In the genomic region with DNA sequence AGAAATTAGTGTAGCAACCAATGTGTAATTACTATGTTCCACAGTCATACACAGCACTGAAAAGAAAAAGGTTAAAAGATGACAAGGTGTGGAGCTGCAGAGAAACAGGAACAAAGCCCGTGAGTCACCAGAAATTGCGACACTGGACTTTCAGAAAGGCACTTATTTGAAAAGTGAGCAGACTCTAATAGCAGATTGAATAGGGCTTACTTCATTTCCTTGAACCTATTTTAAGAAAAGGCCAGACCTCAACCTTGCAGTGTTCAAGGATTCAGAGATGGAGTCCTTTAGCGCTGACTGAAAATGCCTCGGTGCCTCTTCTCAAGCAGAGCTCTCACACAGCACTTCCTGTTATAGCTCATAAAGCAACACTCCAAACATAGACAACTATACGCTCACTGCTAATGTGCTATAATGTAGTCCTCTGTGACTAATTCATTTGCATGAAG, we compare ENCODE assay signal across 8 mouse cellular contexts.
A peak's percentile ranks its signal among the peaks of the same experiment; 100 is the strongest.
DNase-seq lines count a peak whose midpoint lies in the region; ATAC-seq and TF ChIP-seq lines count a peak whose summit lies in the region.

No protein-coding gene starts in this region.

- 70% methylated on average over 5 of the region's 5 CpGs for WGBS in liver, adult 2 months
- WGBS in intestine, embryonic 14.5 days = 63% methylated on average over 5 of the region's 5 CpGs
- WGBS in neural tube, embryonic 15.5 days = 52% methylated on average over 5 of the region's 5 CpGs

- no peak overlapping the region for H3K4me3 ChIP-seq in liver, adult 2 months (ENCODE audit: insufficient read depth, low read depth, low read length)
- H3K4me3 ChIP-seq in intestine, embryonic 14.5 days (ENCODE audit: low read depth, low read length) = no peak overlapping the region
- H3K4me3 ChIP-seq in neural tube, embryonic 15.5 days (replicated peaks) = no peak overlapping the region

- no peaks in the 10 kb centered on the region for H3K36me3 ChIP-seq in liver, adult 2 months (ENCODE audit: control insufficient read depth, insufficient read depth, low read length)
- H3K36me3 ChIP-seq in intestine, embryonic 14.5 days (ENCODE audit: control insufficient read depth, insufficient read depth, low read length) = no peaks in the 10 kb centered on the region
- H3K36me3 ChIP-seq in neural tube, embryonic 15.5 days = no peaks in the 10 kb centered on the region

- H3K4me2 ChIP-seq in intestine, embryonic 14.5 days (ENCODE audit: low read length) = no peak overlapping the region
- H3K4me2 ChIP-seq in neural tube, embryonic 15.5 days = no peak overlapping the region

- TF ChIP-seq CTCF in liver, adult 2 months (IDR thresholded peaks at IDR 0.05; ENCODE audit: low read depth, low read length) = no peak

- H3K27ac ChIP-seq in liver, adult 2 months (replicated peaks; ENCODE audit: insufficient read depth, low read depth, low read length) = no peak overlapping the region
- 0 out of 2 replicates have a peak overlapping the region, but pooled peaks have one; percentile 33 for H3K27ac ChIP-seq in intestine, embryonic 14.5 days (ENCODE audit: low read depth)
- peak overlapping the region; percentile 51 for H3K27ac ChIP-seq in neural tube, embryonic 15.5 days (replicated peaks)

- H3K79me2 ChIP-seq in liver, adult 2 months (ENCODE audit: control insufficient read depth, insufficient read depth, low read length) = peaks cover 12% of the 10 kb centered on the region; the same call in 1 of the 2 replicates

- no peak for TF ChIP-seq POLR2A in liver, adult 2 months (IDR thresholded peaks at IDR 0.05; ENCODE audit: extremely low read depth, insufficient read depth, low read length)

- H3K9me3 ChIP-seq in intestine, embryonic 14.5 days (ENCODE audit: control insufficient read depth, low read length) = no peaks in the 10 kb centered on the region
- no peaks in the 10 kb centered on the region for H3K9me3 ChIP-seq in neural tube, embryonic 15.5 days (replicated peaks)

- peak; percentile 42 for DNase-seq in liver, adult 2 months (ENCODE audit: extremely low read depth, low read depth, low spot score)
- no peak for DNase-seq in liver
- DNase-seq in adrenal gland, adult 8-10 months = peak; percentile 77
- no peak for DNase-seq in intestine, embryonic 14.5 days (ENCODE audit: low spot score)
- no peak for DNase-seq in cerebellum, postnatal 4 days (ENCODE audit: low spot score in 2 of 2)
- DNase-seq in thymus, postnatal 10 days (ENCODE audit: low spot score in 2 of 2) = no peak
- no peak for DNase-seq in cerebellum, adult 8-10 months

- H3K4me1 ChIP-seq in liver, adult 2 months (ENCODE audit: control insufficient read depth, insufficient read depth, low read length) = peaks cover 8% of the 10 kb centered on the region; the same call in 1 of the 2 replicates
- no peaks in the 10 kb centered on the region for H3K4me1 ChIP-seq in intestine, embryonic 14.5 days (replicated peaks; ENCODE audit: control insufficient read depth, insufficient read depth, low read length)
- peaks cover 7% of the 10 kb centered on the region for H3K4me1 ChIP-seq in neural tube, embryonic 15.5 days

- no peak for ATAC-seq in intestine, embryonic 14.5 days (replicated peaks; ENCODE audit: low FRiP score, low TSS enrichment, low read depth)
- peak; percentile 55; the same call in 1 of the 2 replicates for ATAC-seq in neural tube, embryonic 15.5 days (ENCODE audit: low FRiP score)

- no peaks in the 10 kb centered on the region for H3K27me3 ChIP-seq in liver, adult 2 months (ENCODE audit: control insufficient read depth, insufficient read depth, low read length)
- H3K27me3 ChIP-seq in intestine, embryonic 14.5 days (replicated peaks; ENCODE audit: control insufficient read depth, insufficient read depth, low read length) = no peaks in the 10 kb centered on the region
- no peaks in the 10 kb centered on the region for H3K27me3 ChIP-seq in neural tube, embryonic 15.5 days (replicated peaks)

- no peak overlapping the region for H3K9ac ChIP-seq in liver, adult 2 months (ENCODE audit: low read depth, low read length)
- no peak overlapping the region for H3K9ac ChIP-seq in intestine, embryonic 14.5 days (ENCODE audit: low read length)
- no peak overlapping the region for H3K9ac ChIP-seq in neural tube, embryonic 15.5 days (replicated peaks)

Comparison
In these comparisons a context has a peak if more than half of its experiments do, and no peak if none do; other contexts are left out.
1. DNase-seq: peak in liver, adult 2 months (single experiment) and adrenal gland, adult 8-10 months (single experiment); none in liver (single experiment), intestine, embryonic 14.5 days (single experiment), cerebellum, postnatal 4 days (0 of 2), thymus, postnatal 10 days (0 of 2) and cerebellum, adult 8-10 months (single experiment).